Mouse (Mus musculus) embryonic facial prominence, embryonic 11.5 days (tissue): ENCODE measurements at regions not wholly inside any gene's neighbourhood (a gene's known extent, or its start where the extent isn't known, plus 50 kb on each side); places are given as distances from the start of the nearest gene placed in this dataset.

ENCODE experiments used
- ATAC-seq: fragments of 200-750 bp; cut with Nextera tagmentation; replicated peaks from 2 replicates; pipeline ENCODE4 v1.8.0; 2017; ENCODE audit warnings: low read depth; ENCODE audit not compliant: insufficient number of reproducible peaks, low FRiP score, low TSS enrichment
- DNase-seq: peaks from one replicate; pipeline ENCODE4 v3.0.0-alpha.2; 2015; ENCODE audit warnings: low spot score
- H3K27ac ChIP-seq: fragments of 300-500 bp; sonication (generic); replicated peaks from 2 replicates; pipeline ENCODE4 v1.5.1; 2014; ENCODE audit warnings: mild to moderate bottlenecking, low read depth, low read length, control low read depth
- H3K27me3 ChIP-seq: fragments of 300-500 bp; sonication (generic); 2 replicates; pipeline ENCODE4 v1.6.1; 2014; ENCODE audit warnings: mild to moderate bottlenecking, low read length, moderate library complexity, mixed read lengths; ENCODE audit not compliant: control insufficient read depth, insufficient read depth
- H3K36me3 ChIP-seq: fragments of 300-500 bp; sonication (generic); replicated peaks from 2 replicates; pipeline ENCODE4 v1.6.1; 2014; ENCODE audit warnings: low read depth, mild to moderate bottlenecking, low read length, moderate library complexity, mixed read lengths; ENCODE audit not compliant: control insufficient read depth, insufficient read depth
- H3K4me1 ChIP-seq: fragments of 300-500 bp; sonication (generic); 2 replicates; pipeline ENCODE4 v1.6.1; 2014; ENCODE audit warnings: low read length, mixed read lengths; ENCODE audit not compliant: control insufficient read depth, insufficient read depth
- H3K4me2 ChIP-seq: fragments of 300-500 bp; sonication (generic); 2 replicates; pipeline ENCODE4 v1.6.1; 2014; ENCODE audit warnings: low read depth, mild to moderate bottlenecking, control low read depth, low read length, moderate library complexity
- H3K4me3 ChIP-seq: fragments of 300-500 bp; sonication (generic); 2 replicates; pipeline ENCODE4 v1.5.1; 2014; ENCODE audit warnings: low read depth, low read length, control low read depth
- H3K9ac ChIP-seq: fragments of 300-500 bp; sonication (generic); replicated peaks from 2 replicates; pipeline ENCODE4 v1.6.1; 2014; ENCODE audit warnings: mild to moderate bottlenecking, control low read depth, low read length
- H3K9me3 ChIP-seq: fragments of 300-500 bp; sonication (generic); replicated peaks from 2 replicates; pipeline ENCODE4 v1.6.1; 2016; ENCODE audit warnings: mild to moderate bottlenecking, low read length, inconsistent platforms, mixed read lengths; ENCODE audit not compliant: control insufficient read depth
- WGBS: fragments of 180-500 bp; shearing (Covaris S2); extraction: QIAGEN DNeasy Blood & Tissue Kit; methylation state at CpG from one replicate; pipeline ENCODE4 v1.1.7; 2014; 5-methylcytosine and 5-hydroxymethylcytosine counted together

GRCm38 (mm10) chr13:71342921-71343320, 501.3 kb upstream of the Adamts16 start:
- Histone ChIP-seq H3K4me1 (no peaks in the 10 kb centered on the region), H3K27ac (no peak overlapping the region), H3K4me2 (no peak overlapping the region), H3K4me3 (no peak overlapping the region), H3K27me3 (no peaks in the 10 kb centered on the region), H3K9ac (no peak overlapping the region), H3K36me3 (no peaks in the 10 kb centered on the region), H3K9me3 (no peaks in the 10 kb centered on the region)
- ATAC-seq = no peak
- no peak for DNase-seq
- WGBS = 89% methylated on average over 1 of the region's 1 CpGs

- Histone ChIP-seq H3K4me3 (no peak overlapping the region), H3K9me3 (no peaks in the 10 kb centered on the region), H3K27ac (no peak overlapping the region), H3K4me1 (no peaks in the 10 kb centered on the region), H3K27me3 (no peaks in the 10 kb centered on the region), H3K4me2 (no peak overlapping the region), H3K9ac (no peak overlapping the region), H3K36me3 (no peaks in the 10 kb centered on the region)
- 60% methylated on average over 6 of the region's 6 CpGs for WGBS
- ATAC-seq (no peak), DNase-seq (no peak)
These were observed 497.1 kb upstream of the Adamts16 start for GRCm38 (mm10) chr13:71338700-71339099.

GRCm38 (mm10) chr13:71334925-71335324, 493.3 kb upstream of the Adamts16 start:
- WGBS = 82% methylated on average over 4 of the region's 4 CpGs

GRCm38 (mm10) chr13:71333146-71333545, 491.5 kb upstream of the Adamts16 start:
- no peaks in the 10 kb centered on the region for H3K36me3 ChIP-seq
- no peak overlapping the region for H3K4me2 ChIP-seq
- no peaks in the 10 kb centered on the region for H3K9me3 ChIP-seq
- ATAC-seq = no peak
- H3K4me3 ChIP-seq = no peak overlapping the region
- H3K27me3 ChIP-seq = no peaks in the 10 kb centered on the region
- no peak for DNase-seq
- no peak overlapping the region for H3K27ac ChIP-seq
- H3K4me1 ChIP-seq = no peaks in the 10 kb centered on the region
- WGBS = 83% methylated on average over 4 of the region's 4 CpGs
- H3K9ac ChIP-seq = no peak overlapping the region

More at GRCm38 (mm10) chr13:71334925-71335324, 493.3 kb upstream of the Adamts16 start:
- Histone ChIP-seq H3K27ac (no peak overlapping the region), H3K9me3 (no peaks in the 10 kb centered on the region), H3K36me3 (no peaks in the 10 kb centered on the region), H3K4me2 (no peak overlapping the region), H3K4me3 (no peak overlapping the region), H3K9ac (no peak overlapping the region), H3K27me3 (no peaks in the 10 kb centered on the region), H3K4me1 (no peaks in the 10 kb centered on the region)
- ATAC-seq (no peak), DNase-seq (no peak)

- H3K36me3 ChIP-seq = no peaks in the 10 kb centered on the region
- ATAC-seq (no peak), DNase-seq (no peak)
- H3K4me3 ChIP-seq = no peak overlapping the region
- no peaks in the 10 kb centered on the region for H3K4me1 ChIP-seq
- no peak overlapping the region for H3K4me2 ChIP-seq
- no peak overlapping the region for H3K9ac ChIP-seq
- no peaks in the 10 kb centered on the region for H3K9me3 ChIP-seq
- H3K27ac ChIP-seq = no peak overlapping the region
- H3K27me3 ChIP-seq = no peaks in the 10 kb centered on the region
- 31% methylated on average over 6 of the region's 6 CpGs for whole genome bisulfite sequencing
These were observed 488.7 kb upstream of the Adamts16 start for GRCm38 (mm10) chr13:71330321-71330720.

GRCm38 (mm10) chr13:71327802-71328753, 486.5 kb upstream of the Adamts16 start:
- no peaks in the 10 kb centered on the region for H3K4me1 ChIP-seq
- H3K9me3 ChIP-seq = no peaks in the 10 kb centered on the region
- no peak overlapping the region for H3K4me2 ChIP-seq
- H3K9ac ChIP-seq = no peak overlapping the region
- DNase-seq (no peak), ATAC-seq (no peak)
- no peaks in the 10 kb centered on the region for H3K27me3 ChIP-seq
- 79% methylated on average over 4 of the region's 4 CpGs for WGBS
- no peak overlapping the region for H3K27ac ChIP-seq
- no peak overlapping the region for H3K4me3 ChIP-seq
- no peaks in the 10 kb centered on the region for H3K36me3 ChIP-seq

- Histone ChIP-seq H3K9ac (no peak overlapping the region), H3K9me3 (no peaks in the 10 kb centered on the region), H3K4me3 (no peak overlapping the region), H3K4me1 (no peaks in the 10 kb centered on the region), H3K36me3 (no peaks in the 10 kb centered on the region), H3K27ac (no peak overlapping the region), H3K27me3 (no peaks in the 10 kb centered on the region), H3K4me2 (no peak overlapping the region)
- no peak for ATAC-seq
- WGBS = 72% methylated on average over 3 of the region's 3 CpGs
- no peak for DNase-seq
These were observed 478.9 kb upstream of the Adamts16 start for GRCm38 (mm10) chr13:71320489-71320888.

GRCm38 (mm10) chr13:71303956-71304355, 462.3 kb upstream of the Adamts16 start:
- WGBS = 92% methylated on average over 4 of the region's 4 CpGs

More at GRCm38 (mm10) chr13:71303956-71304355, 462.3 kb upstream of the Adamts16 start:
- Histone ChIP-seq H3K9me3 (no peaks in the 10 kb centered on the region), H3K36me3 (no peaks in the 10 kb centered on the region), H3K27me3 (no peaks in the 10 kb centered on the region), H3K27ac (no peak overlapping the region), H3K9ac (no peak overlapping the region), H3K4me3 (no peak overlapping the region), H3K4me2 (no peak overlapping the region), H3K4me1 (no peaks in the 10 kb centered on the region)
- no peak for ATAC-seq
- DNase-seq = no peak
